Mouse (Mus musculus): Measurements from ENCODE around the gene Rfc4. TPM values are rescaled to one million over a fixed set of nuclear protein-coding genes. Genes with fewer than 3 reads are reported as not detected.

Rfc4 gene
- polyA plus RNA-seq, 1 experiment from 2014 or later, result 175 TPM

DNA sequence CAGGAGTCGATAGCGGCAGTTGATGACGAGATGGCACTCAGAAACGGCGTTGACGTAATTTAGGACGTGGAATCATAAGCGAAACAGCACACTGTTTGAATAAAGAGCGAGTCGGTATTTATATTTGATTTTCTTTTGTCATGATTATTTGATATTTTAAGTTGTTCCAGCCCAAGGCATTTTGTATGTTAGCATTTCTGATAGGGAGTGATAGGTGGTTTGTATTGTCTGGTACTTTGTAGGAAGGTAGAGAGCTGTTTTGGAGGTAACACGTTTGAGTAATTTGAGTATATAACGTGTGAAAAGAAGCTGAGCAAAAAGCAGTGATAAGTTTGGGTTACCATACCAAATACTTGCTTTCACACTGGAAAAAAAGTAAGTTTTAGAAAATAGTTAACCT, 15.2 kb downstream of the Rfc4 start:
- Histone ChIP-seq H3K27ac (no peak overlapping the region), H3K4me1 (replicated peaks) (peaks cover 19% of the 10 kb centered on the region), H3K4me2 (no peak overlapping the region), H3K4me3 (replicated peaks) (no peak overlapping the region), H3K9me3 (no peaks in the 10 kb centered on the region), H3K27me3 (no peaks in the 10 kb centered on the region), H3K9ac (replicated peaks) (no peak overlapping the region), H3K36me3 (peaks cover 82% of the 10 kb centered on the region)
- ATAC-seq (ENCODE audit: insufficient number of reproducible peaks, insufficient read depth, low FRiP score, low TSS enrichment, low read depth), result no peak
- WGBS, result 83% methylated on average over 12 of the region's 12 CpGs

DNA sequence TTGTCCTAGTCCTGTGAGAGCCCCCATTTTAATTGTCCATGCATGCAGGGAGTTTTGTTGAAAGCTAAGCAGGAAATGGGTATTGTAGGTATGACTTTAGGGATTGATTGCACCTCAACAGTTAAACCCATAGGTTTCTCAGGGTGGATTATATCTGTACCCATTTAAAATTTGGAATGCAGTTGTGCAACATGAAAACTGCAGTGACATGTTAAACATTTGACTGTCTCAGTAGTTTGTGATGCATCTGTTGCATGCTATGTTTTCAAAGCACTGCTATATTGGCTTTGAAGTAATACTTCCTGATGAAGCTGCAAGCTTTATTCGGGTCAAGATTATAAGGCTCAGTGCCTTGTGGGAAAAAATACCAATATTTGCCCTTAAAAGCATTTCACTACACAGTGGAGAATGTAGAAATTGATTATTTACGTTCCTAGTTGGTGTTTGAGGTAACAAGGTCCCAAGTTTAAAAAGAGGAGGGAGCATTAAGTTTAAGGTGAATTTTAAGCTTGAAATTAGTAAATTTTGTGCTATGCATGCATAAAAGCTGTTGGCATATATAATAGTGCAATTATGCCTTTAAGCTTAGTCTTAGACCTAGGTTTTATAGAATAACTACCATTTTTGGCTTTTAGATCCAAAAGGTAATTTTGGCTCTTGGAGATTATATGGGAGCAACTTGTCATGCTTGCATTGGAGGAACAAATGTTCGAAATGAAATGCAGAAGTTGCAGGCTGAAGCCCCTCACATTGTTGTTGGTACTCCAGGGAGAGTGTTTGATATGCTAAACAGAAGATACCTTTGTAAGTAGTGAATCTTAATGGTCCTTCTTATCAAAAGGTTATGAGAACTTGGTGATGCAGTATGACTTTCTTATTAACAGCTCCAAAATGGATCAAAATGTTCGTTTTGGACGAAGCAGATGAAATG, 17.9 kb downstream of the Rfc4 start:
- peak overlapping the region; percentile 97 for H3K4me3 ChIP-seq (replicated peaks)
- H3K4me1 ChIP-seq (replicated peaks), result peaks cover 19% of the 10 kb centered on the region
- H3K36me3 ChIP-seq, result peaks cover 56% of the 10 kb centered on the region
- no peaks in the 10 kb centered on the region for H3K9me3 ChIP-seq
- ATAC-seq (ENCODE audit: insufficient number of reproducible peaks, insufficient read depth, low FRiP score, low TSS enrichment, low read depth), result no peak
- peak overlapping the region; percentile 91 for H3K4me2 ChIP-seq
- H3K27me3 ChIP-seq, result no peaks in the 10 kb centered on the region
- peak overlapping the region; percentile 100 for H3K9ac ChIP-seq (replicated peaks)
- no peak overlapping the region for H3K27ac ChIP-seq
- WGBS, result 62% methylated on average over 5 of the region's 5 CpGs

DNA sequence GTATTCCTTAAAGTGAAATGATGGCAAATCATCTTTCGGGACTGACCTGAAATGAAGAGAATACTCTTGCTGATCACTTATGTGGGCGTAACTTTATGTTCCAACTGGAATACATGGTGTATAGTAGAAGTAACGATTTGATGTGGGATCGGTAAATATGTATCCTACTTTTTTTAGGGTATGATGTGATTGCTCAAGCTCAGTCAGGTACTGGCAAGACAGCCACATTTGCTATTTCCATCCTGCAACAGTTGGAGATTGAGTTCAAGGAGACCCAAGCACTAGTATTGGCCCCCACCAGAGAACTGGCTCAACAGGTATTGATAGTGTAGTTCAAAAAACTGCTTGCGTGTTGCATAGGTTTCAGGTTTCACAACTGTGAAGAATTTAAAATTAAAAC, 18.6 kb downstream of the Rfc4 start:
- Histone ChIP-seq H3K4me1 (replicated peaks) (peaks cover 19% of the 10 kb centered on the region), H3K4me3 (replicated peaks) (peak overlapping the region; percentile 97), H3K9ac (replicated peaks) (peak overlapping the region; percentile 100), H3K27me3 (no peaks in the 10 kb centered on the region), H3K27ac (peak overlapping the region; percentile 98; the same call in 1 of the 2 replicates), H3K9me3 (no peaks in the 10 kb centered on the region), H3K36me3 (peaks cover 49% of the 10 kb centered on the region), H3K4me2 (peak overlapping the region; percentile 91)
- ATAC-seq (ENCODE audit: insufficient number of reproducible peaks, insufficient read depth, low FRiP score, low TSS enrichment, low read depth), result no peak
- 3% methylated on average over 5 of the region's 5 CpGs for WGBS

DNA sequence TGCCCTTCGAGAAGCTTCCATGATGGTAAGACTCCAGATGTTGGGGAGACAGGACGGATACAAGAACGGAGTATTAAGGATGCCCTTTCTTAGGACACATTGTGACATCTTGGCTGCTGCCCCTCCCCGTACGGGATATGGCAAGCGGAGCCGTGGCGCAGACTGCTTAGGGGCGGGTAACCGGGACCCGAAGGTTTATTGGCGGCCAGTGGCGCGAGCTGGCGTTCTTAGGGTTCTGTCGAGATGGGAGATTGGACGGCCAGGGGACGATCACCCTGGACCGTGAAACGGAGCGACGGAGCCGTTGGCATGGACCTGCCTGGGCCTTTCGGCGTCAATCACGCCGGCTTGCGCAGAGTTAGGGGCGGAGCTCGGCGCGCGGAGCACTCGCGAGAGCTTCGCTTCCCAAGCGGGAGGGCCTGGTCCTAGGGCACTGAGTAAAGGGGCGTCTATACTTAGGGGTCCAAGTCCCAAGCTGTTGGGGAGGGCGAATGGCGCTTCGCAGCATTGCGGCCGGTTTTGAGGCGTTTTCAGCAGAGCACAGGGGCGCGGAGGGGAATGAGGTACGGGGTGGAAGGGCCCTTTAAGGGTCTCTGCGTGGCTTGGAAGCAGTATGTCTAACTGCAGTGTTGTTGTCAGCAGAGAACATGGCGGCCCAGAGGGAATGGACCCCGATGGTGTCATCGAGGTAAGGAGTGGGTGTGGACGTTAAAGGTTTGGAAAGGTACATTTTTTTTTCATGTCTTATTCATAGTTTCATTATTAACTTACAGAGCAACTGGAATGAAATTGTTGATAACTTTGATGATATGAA, 19.4 kb downstream of the Rfc4 start:
- peak; percentile 86 for ATAC-seq (ENCODE audit: insufficient number of reproducible peaks, insufficient read depth, low FRiP score, low TSS enrichment, low read depth)
- Histone ChIP-seq H3K4me3 (replicated peaks) (peak overlapping the region; percentile 97), H3K9me3 (no peaks in the 10 kb centered on the region), H3K4me1 (replicated peaks) (peaks cover 20% of the 10 kb centered on the region), H3K4me2 (peak overlapping the region; percentile 91), H3K27ac (peak overlapping the region; percentile 98), H3K27me3 (no peaks in the 10 kb centered on the region), H3K36me3 (peaks cover 46% of the 10 kb centered on the region), H3K9ac (replicated peaks) (peak overlapping the region; percentile 100)
- under 1% methylated on average over 52 of the region's 52 CpGs for WGBS

DNA sequence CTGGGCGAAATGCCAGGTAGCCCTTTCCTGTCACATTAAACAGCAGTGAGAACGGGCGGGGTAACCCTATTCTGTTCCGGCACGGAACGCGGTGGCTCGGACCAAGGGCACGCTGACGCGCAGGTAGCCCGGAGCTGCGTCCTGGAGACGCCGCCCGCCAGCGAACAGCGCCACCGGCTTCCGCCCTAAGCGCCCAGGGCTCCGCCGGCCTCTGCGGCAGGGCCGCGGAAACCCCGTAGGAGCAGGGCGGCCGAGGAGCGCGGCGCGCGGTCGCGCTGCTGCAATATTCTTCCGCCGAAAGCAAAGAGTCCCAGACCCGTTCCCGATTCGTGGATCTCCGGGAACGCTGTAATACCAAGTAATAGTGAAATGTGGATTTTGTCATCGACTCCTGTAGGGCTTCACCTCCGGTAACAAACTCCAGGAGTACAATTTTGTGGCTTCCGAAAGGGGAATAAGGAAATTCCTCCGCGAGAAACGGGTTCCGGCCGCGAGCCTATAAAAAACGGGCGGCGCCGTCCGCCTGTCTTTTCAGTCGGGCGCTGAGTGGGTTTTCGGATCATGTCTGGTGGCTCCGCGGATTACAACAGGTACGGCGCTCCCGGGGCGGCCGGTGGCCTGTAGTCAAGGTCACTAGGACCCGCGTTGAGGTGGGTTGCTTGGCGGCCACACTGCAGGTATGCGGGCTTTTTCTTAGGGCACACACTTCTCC, 20.1 kb downstream of the Rfc4 start, which contains the start of gene Eif4a2:
Eif4a2 (plus strand) TSS at position 214 of the 712 bp plus-strand sequence.
- H3K4me3 ChIP-seq (replicated peaks), result peak within 1 kb of the TSS; percentile 97
- under 1% methylated on average over 71 of the region's 71 CpGs for WGBS
- H3K27me3 ChIP-seq, result no peaks in the 10 kb centered on the region

DNA sequence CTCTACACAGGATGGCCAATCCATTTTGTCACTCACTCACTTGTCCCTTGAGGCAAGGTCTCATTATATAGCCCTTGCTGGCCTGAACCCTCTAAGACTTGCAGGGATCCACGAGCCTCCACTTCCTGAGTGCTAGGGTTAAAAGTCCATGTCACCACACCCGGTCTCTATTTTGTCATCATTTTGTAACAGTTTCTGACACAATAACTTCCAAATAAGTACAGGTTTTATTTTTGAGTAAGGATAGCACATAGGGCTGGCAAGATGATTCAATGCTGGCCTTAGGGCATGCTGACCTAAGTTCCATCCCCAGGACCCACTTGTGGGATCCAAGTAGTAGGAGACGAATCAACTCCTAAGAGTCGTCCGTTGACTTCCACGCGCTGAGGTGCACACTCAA, 21.4 kb downstream of the Rfc4 start:
- H3K4me2 ChIP-seq, result no peak overlapping the region
- 75% methylated on average over 7 of the region's 7 CpGs for WGBS
- no peak overlapping the region for H3K9ac ChIP-seq (replicated peaks)
- H3K36me3 ChIP-seq, result peaks cover 25% of the 10 kb centered on the region
- H3K4me3 ChIP-seq (replicated peaks), result no peak overlapping the region
- H3K9me3 ChIP-seq, result no peaks in the 10 kb centered on the region
- H3K27ac ChIP-seq, result no peak overlapping the region
- H3K27me3 ChIP-seq, result no peaks in the 10 kb centered on the region
- peaks cover 22% of the 10 kb centered on the region for H3K4me1 ChIP-seq (replicated peaks)
- no peak for ATAC-seq (ENCODE audit: insufficient number of reproducible peaks, insufficient read depth, low FRiP score, low TSS enrichment, low read depth)

More for the DNA sequence above, 20.1 kb downstream of the Rfc4 start, which contains the start of gene Eif4a2:
- peak within 1 kb of the TSS; percentile 91 for H3K4me2 ChIP-seq
- peak within 1 kb of the TSS; percentile 100 for H3K9ac ChIP-seq (replicated peaks)
- H3K27ac ChIP-seq, result peak within 1 kb of the TSS; percentile 98
- ATAC-seq (ENCODE audit: insufficient number of reproducible peaks, insufficient read depth, low FRiP score, low TSS enrichment, low read depth), result peak; percentile 89
- peaks cover 25% of the 10 kb centered on the region for H3K4me1 ChIP-seq (replicated peaks)
- peaks cover 38% of the 10 kb centered on the region for H3K36me3 ChIP-seq
- no peaks in the 10 kb centered on the region for H3K9me3 ChIP-seq

DNA sequence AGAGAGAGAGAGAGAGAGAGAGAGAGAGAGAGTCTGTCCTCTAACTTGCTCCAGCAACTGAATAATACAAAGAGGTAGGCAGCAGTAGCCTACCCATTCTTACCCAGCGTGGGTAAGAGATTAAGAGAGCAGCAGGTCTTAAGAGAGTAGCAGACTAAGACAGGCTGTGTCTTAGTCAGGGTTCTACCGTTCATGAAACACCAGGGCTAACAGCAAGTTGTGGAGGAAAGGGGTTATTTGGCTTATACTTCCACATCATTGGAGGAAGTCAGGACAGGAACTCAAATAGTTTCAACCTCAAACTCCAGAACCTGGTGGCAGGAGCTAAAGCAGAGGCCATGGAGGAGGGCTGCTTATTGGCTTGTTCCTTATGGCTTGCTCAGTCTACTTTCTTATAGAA, 23.7 kb downstream of the Rfc4 start:
- H3K9ac ChIP-seq (replicated peaks), result no peak overlapping the region
- H3K9me3 ChIP-seq, result no peaks in the 10 kb centered on the region
- peaks cover 17% of the 10 kb centered on the region for H3K4me1 ChIP-seq (replicated peaks)
- no peak overlapping the region for H3K4me3 ChIP-seq (replicated peaks)
- H3K36me3 ChIP-seq, result peaks cover 3% of the 10 kb centered on the region
- WGBS, result 75% methylated on average over 2 of the region's 2 CpGs
- ATAC-seq (ENCODE audit: insufficient number of reproducible peaks, insufficient read depth, low FRiP score, low TSS enrichment, low read depth), result no peak
- no peaks in the 10 kb centered on the region for H3K27me3 ChIP-seq
- no peak overlapping the region for H3K4me2 ChIP-seq
- no peak overlapping the region for H3K27ac ChIP-seq

DNA sequence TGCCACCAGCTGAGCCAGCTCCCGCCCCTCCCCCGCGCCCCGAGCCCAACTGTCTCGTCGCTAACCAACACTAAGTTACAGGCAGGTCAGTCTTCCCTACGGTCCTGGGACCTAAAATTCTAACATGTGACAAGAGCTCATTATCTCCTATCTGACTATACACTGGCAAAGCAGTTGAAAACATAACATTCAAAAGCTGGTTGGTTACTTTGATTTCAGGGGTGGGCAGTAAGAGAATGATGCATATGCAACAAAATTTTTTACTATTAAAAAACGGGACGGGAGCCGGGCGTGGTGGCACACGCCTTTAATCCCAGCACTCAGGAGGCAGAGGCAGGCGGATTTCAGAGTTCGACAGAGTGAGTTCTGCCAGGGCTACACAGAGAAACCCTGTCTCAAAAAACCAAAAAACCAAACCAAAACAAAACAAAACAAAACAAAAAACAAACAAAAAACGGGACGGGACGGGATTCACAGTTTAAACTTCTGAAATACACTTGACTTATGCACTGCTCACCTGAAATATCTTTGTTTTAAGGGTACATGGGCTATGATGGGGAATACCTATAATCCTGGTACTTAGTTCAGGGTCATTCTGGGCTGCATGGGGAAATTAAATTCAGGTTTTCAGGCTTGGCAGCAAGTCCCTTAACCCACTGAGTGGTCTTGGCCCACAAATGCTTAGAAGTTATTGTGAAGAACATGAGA, 24.3 kb downstream of the Rfc4 start:
- 42% methylated on average over 17 of the region's 17 CpGs for WGBS
- Histone ChIP-seq H3K9ac (replicated peaks) (peak overlapping the region; percentile 51), H3K36me3 (no peaks in the 10 kb centered on the region), H3K27ac (no peak overlapping the region), H3K27me3 (no peaks in the 10 kb centered on the region), H3K4me1 (replicated peaks) (peaks cover 17% of the 10 kb centered on the region), H3K4me3 (replicated peaks) (peak overlapping the region; percentile 44), H3K4me2 (peak overlapping the region; percentile 62), H3K9me3 (no peaks in the 10 kb centered on the region)
- ATAC-seq (ENCODE audit: insufficient number of reproducible peaks, insufficient read depth, low FRiP score, low TSS enrichment, low read depth), result no peak

DNA sequence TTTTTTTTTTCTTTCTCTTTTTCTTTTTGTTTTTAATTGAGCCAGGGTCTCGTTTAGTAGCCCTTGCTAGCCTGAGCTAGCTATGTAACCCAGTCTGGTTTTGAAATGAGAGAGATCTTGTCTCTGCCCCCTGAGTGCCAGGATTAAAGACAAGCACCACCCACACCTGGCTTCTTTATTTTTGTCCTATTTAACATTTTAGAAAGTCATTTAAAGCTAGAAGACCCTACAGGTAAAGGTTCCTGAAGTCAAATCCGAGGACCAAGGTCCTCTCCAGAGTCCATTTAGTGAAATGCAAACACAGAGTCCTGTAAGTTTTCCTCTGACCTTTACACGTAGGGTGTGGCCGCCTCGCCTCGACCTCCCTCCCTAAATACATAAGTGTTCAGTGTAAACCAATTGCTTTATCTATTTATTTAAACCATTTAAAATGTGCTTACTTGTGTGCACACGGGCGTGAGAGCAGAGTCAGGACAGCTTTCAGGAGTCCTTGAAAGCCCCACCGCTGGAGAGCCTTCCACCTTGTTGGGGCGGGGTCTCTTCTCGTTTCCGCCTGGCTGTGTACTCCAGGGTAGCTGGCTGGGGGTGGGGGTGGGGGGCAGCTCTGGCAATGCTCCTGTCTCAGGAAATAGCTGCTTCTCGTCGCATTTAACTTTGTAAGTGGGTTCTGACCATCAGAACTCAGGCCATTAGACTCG, 25.0 kb downstream of the Rfc4 start:
- H3K4me1 ChIP-seq (replicated peaks), result peaks cover 17% of the 10 kb centered on the region
- H3K27me3 ChIP-seq, result no peaks in the 10 kb centered on the region
- 9% methylated on average over 15 of the region's 15 CpGs for WGBS
- peak overlapping the region; percentile 44 for H3K4me3 ChIP-seq (replicated peaks)
- H3K27ac ChIP-seq, result no peak overlapping the region
- H3K4me2 ChIP-seq, result peak overlapping the region; percentile 62
- H3K9ac ChIP-seq (replicated peaks), result peak overlapping the region; percentile 51
- ATAC-seq (ENCODE audit: insufficient number of reproducible peaks, insufficient read depth, low FRiP score, low TSS enrichment, low read depth), result no peak
- no peaks in the 10 kb centered on the region for H3K9me3 ChIP-seq
- H3K36me3 ChIP-seq, result no peaks in the 10 kb centered on the region

DNA sequence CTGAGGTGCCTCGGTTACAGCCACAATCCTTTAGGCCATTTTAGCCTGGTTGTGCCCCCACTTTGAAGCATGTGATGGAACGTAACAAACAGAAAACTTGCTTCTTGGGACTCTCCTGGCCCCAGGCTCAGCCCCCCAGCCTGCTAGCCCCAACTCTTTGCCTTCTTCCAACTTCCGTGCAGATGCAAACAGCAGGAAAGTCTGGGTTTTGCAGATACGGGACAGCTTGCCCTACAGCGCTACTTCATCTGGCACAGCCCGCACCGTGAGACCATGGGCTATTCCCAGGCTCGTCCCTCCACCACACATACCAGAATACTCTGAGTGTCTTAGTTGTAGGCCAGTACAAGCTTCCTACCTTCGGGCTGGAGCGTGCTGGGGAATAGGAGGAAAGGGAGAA, 26.9 kb downstream of the Rfc4 start:
- ATAC-seq (ENCODE audit: insufficient number of reproducible peaks, insufficient read depth, low FRiP score, low TSS enrichment, low read depth), result no peak
- H3K9me3 ChIP-seq, result no peaks in the 10 kb centered on the region
- peak overlapping the region; percentile 60 for H3K4me2 ChIP-seq
- H3K27ac ChIP-seq, result no peak overlapping the region; the same call in 1 of the 2 replicates
- H3K4me1 ChIP-seq (replicated peaks), result peaks cover 17% of the 10 kb centered on the region
- no peaks in the 10 kb centered on the region for H3K36me3 ChIP-seq
- 12% methylated on average over 10 of the region's 10 CpGs for WGBS
- H3K27me3 ChIP-seq, result no peaks in the 10 kb centered on the region
- peak overlapping the region; percentile 36 for H3K4me3 ChIP-seq (replicated peaks)
- peak overlapping the region; percentile 57; the same call in 1 of the 2 replicates for H3K9ac ChIP-seq (replicated peaks)
